Comparison of ENCODE assay signal across 18 mouse cellular contexts in the genomic region with DNA sequence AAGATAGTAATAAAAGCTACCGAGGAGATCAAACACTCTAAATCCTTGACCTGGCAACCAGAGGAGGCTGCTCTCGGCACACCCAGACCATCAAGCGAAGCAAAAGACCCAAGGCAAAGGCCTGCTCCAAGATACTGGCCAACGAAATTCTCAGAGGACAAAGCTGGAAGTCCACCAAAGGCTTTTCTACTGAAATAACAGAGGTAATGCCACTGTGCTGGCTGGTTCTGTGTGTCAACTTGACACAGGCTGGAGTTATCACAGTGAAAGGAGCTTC.
"Had no signal": no experiment of that assay in that cellular context is flagged by ENCODE, and none has a peak within 500 bp of the region (broad histone marks: within the 10 kb centered on the region; RNA-seq: fewer than 3 reads in every experiment).

No protein-coding gene starts in this region.

- H3K27ac ChIP-seq: layer of hippocampus, adult 2 months; limb, embryonic 12.5 days; limb, embryonic 15.5 days; liver, embryonic 14.5 days; midbrain, embryonic 10.5 days; midbrain, embryonic 13.5 days; neural tube, embryonic 13.5 days had no signal

- H3K27me3 ChIP-seq: limb, embryonic 12.5 days; limb, embryonic 15.5 days; megakaryocyte, embryonic 14.5 days; midbrain, embryonic 13.5 days; neural tube, embryonic 13.5 days had no signal

- DNase-seq: kidney, adult 9 months; kidney, postnatal 14 days; kidney, postnatal 4 days; layer of hippocampus, adult 9-11 months; liver, postnatal 0 days; lung, embryonic 14.5 days; retina, postnatal 1 day; thymus, adult 18-20 months had no signal

- H3K4me3 ChIP-seq: layer of hippocampus, adult 2 months; limb, embryonic 12.5 days; limb, embryonic 15.5 days; midbrain, embryonic 10.5 days; midbrain, embryonic 13.5 days; myocyte; neural tube, embryonic 13.5 days had no signal

- H3K9ac ChIP-seq: limb, embryonic 12.5 days; limb, embryonic 15.5 days; liver, embryonic 14.5 days; lung, embryonic 14.5 days; midbrain, embryonic 13.5 days; neural tube, embryonic 13.5 days had no signal

- H3K9me3 ChIP-seq: limb, embryonic 15.5 days; midbrain, embryonic 13.5 days had no signal

- H3K4me2 ChIP-seq: limb, embryonic 12.5 days; limb, embryonic 15.5 days; liver, embryonic 11.5 days; lung, embryonic 14.5 days; midbrain, embryonic 13.5 days; neural tube, embryonic 13.5 days had no signal

- H3K4me1 ChIP-seq: midbrain, embryonic 10.5 days; midbrain, embryonic 13.5 days; neural tube, embryonic 13.5 days had no signal

- H3K36me3 ChIP-seq: midbrain, embryonic 13.5 days; neural tube, embryonic 13.5 days had no signal
